Mouse (Mus musculus): ENCODE measurements around the gene Rag2.
A peak's percentile ranks its signal among the peaks of the same experiment; 100 is the strongest.

The Rag2 gene

GRCm38 (mm10) chr2:101624526-101624925 is at the start of gene Rag2:
Gene Rag2, plus strand, starts transcription at chr2:101624718.
- DNase-seq: no peak

- no peak for DNase-seq
Measured at GRCm38 (mm10) chr2:101577243-101577642, 47.3 kb upstream of the Rag2 start.

DNA sequence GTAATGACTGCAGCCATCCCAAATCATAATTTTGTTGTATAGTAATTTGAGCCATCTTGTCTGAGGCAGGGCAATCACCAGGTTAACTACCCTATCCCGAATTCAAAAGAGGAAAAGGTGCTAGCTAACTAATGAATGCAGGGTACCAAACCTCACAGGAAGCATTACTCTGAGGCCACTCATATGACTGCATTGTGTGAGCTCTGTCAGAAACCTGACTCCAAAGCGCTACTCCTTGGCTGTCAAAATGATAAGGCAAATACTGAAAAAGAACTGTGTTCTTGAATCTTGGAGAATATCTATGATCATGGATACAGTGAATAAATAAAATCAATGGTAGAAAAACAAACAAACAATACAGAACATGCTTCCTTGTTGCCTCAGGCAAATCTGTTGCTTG is 44.5 kb upstream of the Rag2 start:
- no peak for DNase-seq

DNA sequence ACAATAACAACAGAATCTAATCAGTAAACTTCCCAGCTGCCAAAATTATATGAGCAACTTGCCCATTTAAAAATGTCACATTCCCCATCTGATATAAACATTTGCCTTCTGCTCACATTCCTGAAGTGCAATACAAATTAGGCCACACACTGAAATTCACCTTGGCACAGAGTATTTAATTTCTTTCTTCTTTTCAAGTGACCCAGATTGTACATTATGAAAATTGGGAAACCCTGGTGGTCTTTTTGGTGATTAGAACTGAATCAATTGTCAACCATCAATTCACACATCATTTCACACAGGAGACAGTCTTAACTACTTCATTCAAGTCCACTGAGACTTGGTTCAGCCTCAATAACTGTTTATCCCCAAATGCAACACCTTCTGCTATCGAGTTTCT is 44.1 kb upstream of the Rag2 start:
- DNase-seq: no peak

- DNase-seq: no peak
Measured at GRCm38 (mm10) chr2:101580977-101581376, 43.5 kb upstream of the Rag2 start.

DNA sequence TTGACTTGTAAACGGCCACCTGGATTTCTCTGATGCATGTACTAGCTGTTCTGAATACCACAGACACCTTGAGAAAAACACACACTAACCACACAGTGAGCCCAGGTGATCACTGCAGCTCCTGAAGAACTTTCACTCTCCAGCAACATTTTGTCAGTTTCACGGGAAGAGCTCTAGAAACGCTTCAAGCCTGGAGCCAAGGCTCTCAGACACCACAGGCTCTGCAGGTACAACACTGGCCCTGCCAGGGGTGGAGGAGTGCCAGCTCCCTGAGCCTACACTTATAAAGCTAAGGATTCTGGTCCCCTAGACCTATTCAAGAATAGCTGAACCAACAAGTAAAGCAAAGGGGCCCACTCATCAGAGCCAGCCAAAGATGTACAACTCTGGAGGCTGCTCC is 43.1 kb upstream of the Rag2 start:
- DNase-seq: no peak

DNA sequence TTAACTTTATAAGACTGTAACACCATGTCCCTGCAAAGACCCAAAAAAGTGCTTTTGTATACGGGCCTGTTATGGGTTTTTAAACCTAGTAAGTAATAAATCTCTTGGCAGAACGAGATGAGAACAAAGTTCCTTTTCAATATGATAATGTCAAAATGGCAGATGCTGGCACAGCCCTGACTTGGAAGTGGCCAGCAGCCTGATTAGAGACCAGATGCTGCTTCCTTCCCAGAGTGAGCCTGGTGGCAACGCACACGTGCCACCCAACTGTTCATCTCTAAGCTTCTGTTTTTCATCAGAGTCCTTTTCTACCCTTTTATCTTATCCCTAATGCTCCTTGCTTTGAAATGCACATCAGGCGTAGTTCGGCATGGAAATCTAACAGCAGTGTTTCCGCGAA is 33.2 kb upstream of the Rag2 start:
- no peak for DNase-seq

GRCm38 (mm10) chr2:101592023-101592841 is 32.3 kb upstream of the Rag2 start:
- DNase-seq: no peak

- DNase-seq: no peak
Measured at GRCm38 (mm10) chr2:101592886-101593285, 31.6 kb upstream of the Rag2 start.

- no peak for DNase-seq
Measured at GRCm38 (mm10) chr2:101594681-101595080, 29.8 kb upstream of the Rag2 start.

DNA sequence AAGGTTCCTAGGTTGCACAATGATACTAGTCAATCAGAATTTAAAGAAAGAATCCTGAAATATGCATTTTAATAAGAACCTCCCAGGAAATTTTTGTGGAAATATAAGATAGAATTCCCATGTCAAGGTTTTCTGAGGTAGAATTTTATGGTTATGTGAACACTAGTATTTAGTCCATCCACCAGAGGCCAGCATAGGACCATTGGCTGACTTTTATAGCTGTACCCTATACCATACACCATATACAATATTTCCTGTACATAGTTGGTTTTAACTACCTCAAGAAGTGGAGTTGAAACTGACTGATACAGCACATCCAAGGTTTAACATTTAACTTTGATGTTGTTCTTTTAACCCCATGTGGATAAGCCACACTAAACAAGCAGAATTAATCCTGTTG is 27.3 kb upstream of the Rag2 start:
- DNase-seq: no peak

- DNase-seq: peak in 1 of 2 experiments; percentile 14
Measured at GRCm38 (mm10) chr2:101598190-101599181, 26.0 kb upstream of the Rag2 start.

- peak; percentile 57 to 65 for DNase-seq
Measured at GRCm38 (mm10) chr2:101600703-101601102, 23.8 kb upstream of the Rag2 start.

- DNase-seq: no peak
Measured at GRCm38 (mm10) chr2:101603099-101603498, 21.4 kb upstream of the Rag2 start.

DNA sequence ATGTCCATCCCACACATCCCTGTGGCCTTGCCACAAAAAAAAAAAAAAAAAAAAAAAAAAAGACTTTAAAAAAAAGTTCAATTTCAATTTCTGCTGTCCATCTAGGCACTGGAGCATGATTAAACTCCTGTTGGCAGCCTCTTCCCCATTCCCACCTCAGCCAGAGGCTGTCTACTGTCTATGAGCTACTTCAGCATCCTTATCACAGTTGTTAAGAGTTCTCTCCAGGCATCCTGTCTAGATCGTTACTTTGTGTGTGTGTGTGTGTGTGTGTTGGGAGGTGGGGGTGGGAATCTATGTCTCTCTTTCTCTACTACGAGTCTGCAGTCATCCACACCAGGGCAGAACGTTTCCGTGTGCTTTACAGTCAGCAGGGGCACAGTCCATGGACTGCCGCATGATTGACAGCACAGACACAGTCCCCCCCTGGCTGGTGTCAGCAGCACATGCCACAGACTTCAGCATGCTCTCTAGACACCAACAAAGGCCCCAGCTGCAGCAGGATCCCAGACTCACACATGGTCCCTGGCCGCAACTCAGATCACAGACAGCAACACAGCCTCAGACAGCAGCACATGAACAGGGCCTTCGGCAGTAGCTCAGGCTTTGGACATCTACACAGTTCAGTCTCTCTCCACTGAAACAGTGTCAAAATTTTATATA is 16.2 kb upstream of the Rag2 start:
- no peak for DNase-seq

DNA sequence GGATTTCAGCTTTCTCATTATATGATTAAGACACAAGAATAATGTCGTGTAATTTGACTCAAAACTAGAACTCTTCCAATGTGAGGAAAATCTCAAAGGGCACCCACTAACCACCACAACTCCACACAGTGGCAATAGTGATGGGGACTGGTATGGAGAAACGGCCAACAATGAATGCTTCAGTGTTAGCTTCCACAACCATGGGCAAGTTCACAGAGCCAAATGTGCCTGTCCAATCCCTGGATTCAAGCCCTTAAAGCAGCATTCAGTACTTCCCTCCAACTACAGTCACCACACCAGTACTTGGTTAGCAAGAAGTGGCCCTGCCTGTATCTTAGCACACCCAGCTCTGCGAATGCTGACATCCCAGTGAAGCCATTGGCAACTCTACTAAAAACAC is 13.7 kb upstream of the Rag2 start:
- DNase-seq: no peak

GRCm38 (mm10) chr2:101615464-101616305 is 8.8 kb upstream of the Rag2 start:
- DNase-seq: no peak

DNA sequence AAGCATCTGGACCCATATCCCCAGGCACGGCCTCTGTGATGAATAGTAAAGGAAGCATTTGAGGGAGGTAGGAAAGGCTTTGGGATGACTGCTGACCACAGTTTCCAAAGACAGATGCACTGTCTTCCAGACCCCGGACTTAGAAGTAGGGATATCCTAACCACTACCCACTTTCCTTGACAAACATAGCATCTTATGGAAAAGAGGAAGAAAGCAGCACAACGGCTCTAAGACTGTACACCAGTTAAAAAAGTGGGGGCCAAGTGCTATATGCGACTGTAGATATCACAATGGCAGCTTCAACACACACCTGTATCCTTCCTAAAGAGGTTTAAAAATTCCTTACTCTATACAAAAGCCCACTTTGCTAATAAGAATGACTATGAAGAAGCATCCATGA is 6.1 kb upstream of the Rag2 start:
- no peak for DNase-seq

- DNase-seq: no peak
Measured at GRCm38 (mm10) chr2:101620899-101621298, 3.6 kb upstream of the Rag2 start.

- no peak for DNase-seq
Measured at GRCm38 (mm10) chr2:101621611-101622010, 2.9 kb upstream of the Rag2 start.

DNA sequence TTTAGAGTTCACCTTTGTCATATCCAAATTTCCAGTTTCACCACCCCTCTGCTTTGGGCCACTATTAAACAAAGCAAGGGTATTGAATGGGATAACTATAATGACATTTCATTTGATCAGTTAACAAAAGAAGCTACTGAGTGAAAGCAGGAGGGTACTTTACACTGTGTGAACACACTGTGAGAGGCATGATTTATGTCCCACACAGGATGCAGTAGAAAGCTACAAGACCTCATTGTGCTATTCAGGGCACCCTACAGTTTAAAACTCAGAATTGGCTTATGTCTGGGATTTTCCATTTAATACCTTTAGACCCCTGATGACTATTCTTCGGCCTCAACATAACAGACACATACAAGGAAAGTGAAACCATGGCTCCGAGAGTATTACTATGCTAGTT is 1.5 kb upstream of the Rag2 start:
- no peak for DNase-seq

- no peak for DNase-seq
Measured at GRCm38 (mm10) chr2:101624011-101624410, 507 bp upstream of the Rag2 start.

All from kidney, postnatal 4 days (tissue).